Mouse (Mus musculus) embryonic fibroblast, embryonic 13.5 days (primary cell): ENCODE measurements at regions not wholly inside any gene's neighbourhood (a gene's known extent, or its start where the extent isn't known, plus 50 kb on each side); places are given as distances from the start of the nearest gene placed in this dataset.

Source experiments
- CTCF ChIP-seq: IDR thresholded peaks from 2 replicates; pipeline ENCODE4 v1.5.1; 2011; ENCODE audit warnings: mild to moderate bottlenecking, control low read depth, low read length, moderate library complexity, borderline replicate concordance; ENCODE audit not compliant: insufficient read depth
- POLR2A ChIP-seq: IDR thresholded peaks from 2 replicates; pipeline ENCODE4 v1.6.1; 2011; ENCODE audit warnings: low read depth, mild to moderate bottlenecking, control low read depth, low read length, moderate library complexity

GRCm38 (mm10) chr15:74461935-74462334, 174.2 kb downstream of the Mroh4 start:
- TF ChIP-seq CTCF: no peak
- TF ChIP-seq POLR2A: no peak
